Mouse (Mus musculus): ENCODE data around the gene Atp6v0e.

DNA sequence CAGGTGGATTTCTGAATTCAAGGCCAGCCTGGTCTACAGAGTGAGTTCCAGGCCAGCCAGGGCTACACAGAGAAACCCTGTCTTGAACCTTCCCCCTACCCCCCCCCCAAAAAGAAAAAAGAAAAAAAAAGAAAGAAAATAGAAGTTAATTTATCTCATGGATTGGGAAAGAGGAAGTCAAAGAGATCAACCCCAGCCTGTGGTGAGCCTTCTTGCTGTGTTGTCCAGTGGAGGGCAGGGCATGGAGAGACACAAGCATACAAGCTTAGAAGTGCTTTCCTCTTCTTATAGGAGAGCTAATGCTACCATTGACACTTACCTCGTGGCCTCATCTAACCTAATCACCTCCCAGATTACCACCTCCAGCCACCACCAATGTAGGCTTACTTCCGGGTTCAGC lies 23.2 kb upstream of the Atp6v0e start:
- TF ChIP-seq USF1 (IDR thresholded peaks at IDR 0.05; ENCODE audit: low read depth, low read length) (no peak), CHD2 (IDR thresholded peaks at IDR 0.05; ENCODE audit: low read length) (no peak), POLR2A (IDR thresholded peaks at IDR 0.05; ENCODE audit: low read depth, low read length) (no peak), IRF4 (IDR thresholded peaks at IDR 0.05; ENCODE audit: low read depth, low read length) (no peak), EP300 (IDR thresholded peaks at IDR 0.05; ENCODE audit: low read length) (no peak), CTCF (conservative IDR thresholded peaks at IDR 0.05 in 1 of 2, IDR thresholded peaks at IDR 0.05 in 1 of 2; ENCODE audit: low read depth in 2 of 2, low read length in 2 of 2) (no peak), ZKSCAN1 (IDR thresholded peaks at IDR 0.05; ENCODE audit: borderline replicate concordance, low read depth, low read length) (no peak), E2F4 (IDR thresholded peaks at IDR 0.05; ENCODE audit: insufficient replicate concordance, low read depth, low read length) (no peak), POLR2AphosphoS2 (IDR thresholded peaks at IDR 0.05; ENCODE audit: low read depth, low read length) (no peak), MXI1 (IDR thresholded peaks at IDR 0.05; ENCODE audit: low read depth, low read length) (no peak), NELFE (IDR thresholded peaks at IDR 0.05; ENCODE audit: low read depth, low read length) (no peak), TBP (conservative IDR thresholded peaks at IDR 0.05; ENCODE audit: low read depth, low read length) (no peak), MAFK (IDR thresholded peaks at IDR 0.05; ENCODE audit: insufficient replicate concordance, low read length) (no peak), NRF1 (IDR thresholded peaks at IDR 0.05; ENCODE audit: low read depth, low read length) (no peak)
